Mouse (Mus musculus) right cerebral cortex, postnatal 36 days (tissue): ENCODE measurements around the gene 1700001O22Rik.

Experiments
- DNase-seq, 2 experiments: peaks; one replicate each; pipeline ENCODE4 v3.0.0; 2022; ENCODE audit warnings: low spot score in 2 of 2, mixed read lengths in 1 of 2

1700001O22Rik gene

GRCm38 (mm10) chr2:30779241-30779640 lies 24.2 kb downstream of the 1700001O22Rik start:
- no peak for DNase-seq

- DNase-seq, result no peak
These were observed 25.2 kb downstream of the 1700001O22Rik start for GRCm38 (mm10) chr2:30778235-30778634.

- DNase-seq, result no peak
These were observed 26.2 kb downstream of the 1700001O22Rik start for GRCm38 (mm10) chr2:30777266-30777665.

- no peak for DNase-seq
These were observed 27.5 kb downstream of the 1700001O22Rik start for GRCm38 (mm10) chr2:30775955-30776354.

GRCm38 (mm10) chr2:30773313-30774005 lies 30.0 kb downstream of the 1700001O22Rik start:
- no peak for DNase-seq

- DNase-seq, result no peak
These were observed 30.7 kb downstream of the 1700001O22Rik start for GRCm38 (mm10) chr2:30772581-30773312.

- DNase-seq, result peak; percentile 73
These were observed 31.5 kb downstream of the 1700001O22Rik start for GRCm38 (mm10) chr2:30771806-30772460.

GRCm38 (mm10) chr2:30771368-30771805 lies 32.1 kb downstream of the 1700001O22Rik start:
- no peak for DNase-seq

GRCm38 (mm10) chr2:30769187-30769586 lies 34.3 kb downstream of the 1700001O22Rik start:
- DNase-seq, result no peak

- no peak for DNase-seq
These were observed 34.9 kb downstream of the 1700001O22Rik start for GRCm38 (mm10) chr2:30768529-30768928.

- no peak for DNase-seq
These were observed 35.7 kb downstream of the 1700001O22Rik start for GRCm38 (mm10) chr2:30767626-30768240.

GRCm38 (mm10) chr2:30766446-30766845 lies 37.0 kb downstream of the 1700001O22Rik start:
- DNase-seq, result no peak

GRCm38 (mm10) chr2:30760706-30761105 lies 42.8 kb downstream of the 1700001O22Rik start:
- no peak for DNase-seq

- DNase-seq, result no peak
These were observed 43.5 kb downstream of the 1700001O22Rik start for GRCm38 (mm10) chr2:30759858-30760547.

GRCm38 (mm10) chr2:30759442-30759841 lies 44.0 kb downstream of the 1700001O22Rik start:
- DNase-seq, result no peak

GRCm38 (mm10) chr2:30759088-30759374 lies 44.4 kb downstream of the 1700001O22Rik start:
- no peak for DNase-seq

GRCm38 (mm10) chr2:30758341-30759087 lies 44.9 kb downstream of the 1700001O22Rik start:
- no peak for DNase-seq

GRCm38 (mm10) chr2:30756962-30757715 lies 46.3 kb downstream of the 1700001O22Rik start:
- DNase-seq, result no peak

GRCm38 (mm10) chr2:30755985-30756765 lies 47.3 kb downstream of the 1700001O22Rik start:
- DNase-seq, result no peak
